Mouse (Mus musculus): ENCODE measurements at regions not wholly inside any gene's neighbourhood (a gene's known extent, or its start where the extent isn't known, plus 50 kb on each side); places are given as distances from the start of the nearest gene placed in this dataset. TPM values are rescaled to one million over a fixed set of nuclear protein-coding genes. Genes with fewer than 3 reads are reported as not detected.

DNA sequence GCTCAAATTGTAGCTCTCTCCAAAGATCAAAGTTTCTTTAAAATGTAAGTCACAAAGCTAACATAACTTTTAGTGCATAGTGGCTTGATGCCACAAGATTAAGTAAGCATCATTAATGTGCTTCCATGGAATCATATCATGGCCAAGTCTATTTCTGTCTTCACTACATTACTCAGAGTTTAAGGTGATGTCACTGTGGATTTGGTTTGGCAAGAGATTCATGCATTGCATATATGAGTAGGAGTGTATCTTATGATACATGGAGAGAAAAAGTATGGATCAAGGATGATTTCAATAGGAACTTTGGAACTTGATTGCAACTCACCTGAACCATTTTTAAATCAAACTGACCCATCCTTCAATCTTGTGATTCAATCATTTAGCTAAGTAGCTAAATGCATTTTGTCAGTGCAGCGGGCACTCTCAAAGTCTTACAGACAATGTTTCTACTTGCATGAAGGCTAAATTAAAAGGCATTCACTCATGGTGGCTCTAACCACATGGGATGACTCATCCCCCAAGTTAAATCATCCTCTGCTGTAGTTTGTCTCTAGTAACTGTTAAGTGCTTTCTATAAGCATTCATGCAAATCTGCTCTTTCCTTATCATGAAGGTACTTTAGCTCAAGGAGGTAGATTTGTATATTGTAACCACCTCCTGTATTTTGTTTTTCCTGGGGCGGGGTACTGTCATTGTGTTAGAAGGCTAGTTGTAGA, 576.5 kb downstream of the Ppargc1a start:
- Histone ChIP-seq H3K4me1 (replicated peaks) (no peaks in the 10 kb centered on the region), H3K9me3 (no peaks in the 10 kb centered on the region), H3K27ac (no peak overlapping the region), H3K4me3 (no peak overlapping the region), H3K36me3 (no peaks in the 10 kb centered on the region), H3K27me3 (no peaks in the 10 kb centered on the region), H3K9ac (no peak overlapping the region), H3K4me2 (no peak overlapping the region)
- 97% methylated on average over 2 of the region's 2 CpGs for WGBS
- no peak for ATAC-seq (ENCODE audit: low FRiP score)

Small RNA genes lying in the stretch of these regions (microRNA-seq; reads per million reads assigned to microRNA genes)
- gene Gm44377: not detected
